Mouse (Mus musculus): Measurements from ENCODE around the gene Natd1.
"Not testable (repeated sequence)": the region's sequence is repeated elsewhere in the genome, so short reads cannot be mapped to it uniquely, and the experiment has no call there.

The Natd1 gene

DNA sequence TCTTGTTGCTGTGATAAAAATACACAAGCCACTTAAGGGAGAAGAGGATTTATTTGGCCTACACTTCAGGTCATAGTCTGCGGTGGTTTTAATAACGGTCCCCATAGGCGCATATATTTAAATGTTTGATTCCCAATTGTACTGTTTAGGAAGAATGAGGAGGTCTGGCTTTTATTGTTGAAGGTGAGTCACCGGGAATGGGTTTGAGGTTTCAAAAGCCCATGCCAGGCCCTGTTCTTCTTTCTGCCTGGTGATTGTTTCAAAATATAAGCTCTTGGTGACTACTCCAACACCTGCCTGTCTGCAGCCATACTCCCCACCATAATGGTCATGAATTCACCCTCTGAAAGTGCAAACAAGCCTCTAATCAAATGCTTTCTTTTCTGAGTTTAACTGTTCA is 34.0 kb downstream of the Natd1 start:
- DNase-seq: no peak

DNA sequence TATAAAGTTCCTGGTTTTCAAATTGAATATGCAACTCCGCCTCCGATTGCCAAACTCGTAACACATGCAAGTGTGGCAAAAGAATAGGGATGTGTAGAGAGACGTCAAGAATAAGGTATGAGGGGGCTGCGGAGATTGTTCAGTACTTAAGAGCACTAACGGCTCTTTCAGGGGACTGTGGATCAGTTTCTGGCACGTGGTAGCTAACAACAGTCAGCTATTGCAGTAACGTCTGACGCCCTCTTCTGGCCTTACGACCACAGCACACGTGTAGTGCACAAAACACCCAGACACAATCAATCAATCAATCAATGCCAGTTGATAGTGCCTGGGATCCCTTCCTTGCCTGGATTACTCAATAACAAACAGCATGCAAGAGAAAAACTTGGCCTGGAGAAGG is 35.1 kb downstream of the Natd1 start:
- peak; percentile 22 for DNase-seq

DNA sequence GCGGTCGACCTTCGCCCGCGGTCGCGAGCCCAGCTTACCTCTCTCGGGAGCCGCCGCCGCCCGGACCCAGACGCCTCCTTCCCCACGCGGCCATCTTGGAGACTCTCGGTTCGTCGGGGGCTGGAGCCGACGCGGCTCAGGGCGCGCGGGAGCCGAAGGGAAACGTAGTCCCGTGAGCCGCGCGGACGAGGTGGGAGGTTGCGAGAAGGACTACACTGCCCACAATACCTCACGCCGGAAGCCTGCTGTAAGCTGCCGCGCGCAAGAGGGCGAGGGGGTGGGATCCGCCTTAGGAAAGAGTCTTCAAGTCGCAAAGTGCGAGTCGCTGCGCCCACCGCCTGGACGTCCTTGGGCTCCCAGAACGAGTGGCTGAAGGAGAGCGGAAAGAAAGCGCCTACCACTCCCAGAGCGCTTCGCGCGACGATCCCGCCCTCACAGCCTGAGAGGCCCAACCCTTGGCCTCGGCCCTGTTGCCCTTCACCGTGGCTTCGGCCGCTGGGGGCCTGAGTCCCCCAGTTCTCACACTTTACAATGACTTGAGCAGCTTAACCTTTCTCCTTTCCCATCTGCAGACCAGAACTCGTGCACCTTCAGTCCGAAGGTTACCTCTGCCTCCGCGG is 35.8 kb downstream of the Natd1 start, which contains the start of gene Tmem11:
Gene Tmem11, minus strand, starts transcription at position 598 of the 620 bp plus-strand sequence.
- DNase-seq: peak; percentile 97

DNA sequence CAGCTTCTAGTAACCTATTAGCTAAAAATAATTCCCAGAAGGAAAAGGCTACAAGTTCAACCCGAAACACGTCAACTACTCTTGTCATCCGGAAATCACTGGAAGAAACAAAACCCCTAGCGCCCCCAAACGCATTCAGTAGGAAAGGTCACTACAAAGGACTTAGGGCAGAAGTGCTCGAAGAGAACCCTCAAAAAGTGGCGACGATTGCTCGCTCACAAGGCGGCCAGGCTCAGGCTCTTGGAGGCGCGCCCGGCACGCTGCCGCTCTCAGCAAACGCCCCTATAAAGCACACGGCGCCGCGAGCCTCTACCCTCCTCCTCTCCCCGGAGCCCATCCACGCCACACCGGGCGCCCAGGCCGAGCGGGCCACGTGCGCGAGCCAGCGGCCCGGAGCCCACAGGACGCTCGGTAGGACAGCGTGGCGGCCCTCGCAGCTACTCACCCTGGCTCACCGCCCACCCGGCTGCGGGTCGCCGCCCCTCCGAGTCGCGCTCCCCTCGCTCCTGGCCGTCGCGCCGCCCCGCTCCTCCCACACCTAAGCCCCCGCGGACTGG is 36.4 kb downstream of the Natd1 start:
- no peak for DNase-seq

DNA sequence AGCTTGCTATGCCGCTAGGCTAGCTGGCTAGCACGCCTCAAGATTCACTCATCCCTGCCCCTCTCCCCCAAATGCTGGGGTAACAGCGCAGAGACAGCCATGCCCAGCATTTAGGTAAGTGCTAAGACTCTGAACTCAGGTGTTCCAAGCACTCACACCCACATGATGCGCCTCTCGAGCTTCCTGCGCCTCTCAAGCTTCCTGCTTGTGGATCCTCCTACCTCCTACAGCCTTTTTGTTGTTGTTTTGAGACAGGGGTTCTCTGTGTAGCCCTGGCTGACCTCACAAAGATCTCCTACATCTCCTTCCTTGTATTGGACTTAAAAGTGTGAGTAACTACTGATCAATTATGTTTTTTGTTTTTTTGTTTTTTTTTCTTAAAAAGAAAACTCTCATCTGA is 41.4 kb downstream of the Natd1 start:
- DNase-seq: no peak

DNA sequence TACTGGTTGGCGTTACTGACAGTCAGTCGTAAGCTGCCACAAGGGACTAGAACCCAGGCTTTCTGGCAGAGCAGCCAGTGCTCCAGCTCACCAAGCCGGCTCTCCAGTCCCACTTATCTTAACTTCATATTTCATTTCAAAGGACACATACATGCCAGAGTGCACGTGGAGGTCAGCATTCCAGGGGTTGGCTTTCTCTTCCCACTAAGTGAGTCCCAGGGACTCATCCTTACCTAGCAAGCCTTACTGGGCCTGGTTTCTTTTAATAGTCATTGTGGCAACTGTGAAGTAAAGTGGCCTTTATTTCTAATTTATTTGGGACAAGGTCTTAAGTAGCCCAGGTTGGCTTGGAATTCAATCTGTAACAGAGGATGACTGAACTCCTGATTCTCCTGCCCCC is 43.1 kb downstream of the Natd1 start:
- DNase-seq: no peak

DNA sequence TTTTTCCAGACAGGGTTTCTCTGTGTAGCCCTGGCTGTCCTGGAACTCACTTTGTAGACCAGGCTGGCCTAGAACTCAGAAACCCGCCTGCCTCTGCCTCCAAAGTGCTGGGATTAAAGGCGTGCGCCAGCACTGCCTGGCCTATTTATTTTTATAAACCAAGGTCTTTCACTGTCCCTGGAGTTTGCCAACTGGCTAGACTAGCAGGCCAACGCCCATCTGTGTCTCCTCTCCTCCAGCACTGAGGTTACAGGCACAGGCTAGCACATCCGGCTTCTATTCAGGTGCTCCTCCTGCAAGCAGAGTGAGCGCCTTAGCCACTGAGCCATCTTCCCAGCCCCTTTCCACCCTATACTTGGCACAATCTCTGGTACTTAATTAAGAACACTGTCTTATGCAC is 45.1 kb downstream of the Natd1 start:
- not testable (repeated sequence) for DNase-seq

DNA sequence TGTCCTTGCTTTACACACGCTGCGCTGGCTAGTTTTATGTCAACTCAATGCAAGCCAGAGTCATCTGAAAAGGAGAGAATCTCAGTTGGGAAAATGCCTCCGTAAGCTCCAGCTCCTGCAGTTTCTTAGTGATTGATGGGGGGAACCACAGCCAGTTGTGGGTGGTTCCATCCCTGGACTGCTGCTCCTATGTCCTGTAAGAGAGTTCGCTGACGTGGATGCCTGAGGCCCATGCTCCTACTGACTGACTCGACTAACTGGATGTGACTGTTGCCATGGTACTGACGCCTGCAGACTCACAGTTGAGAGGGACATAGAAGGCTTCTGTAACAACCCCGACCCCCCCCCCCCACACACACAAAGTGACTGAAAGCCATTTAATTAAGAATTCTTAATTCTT is 46.6 kb downstream of the Natd1 start:
- DNase-seq: no peak

DNA sequence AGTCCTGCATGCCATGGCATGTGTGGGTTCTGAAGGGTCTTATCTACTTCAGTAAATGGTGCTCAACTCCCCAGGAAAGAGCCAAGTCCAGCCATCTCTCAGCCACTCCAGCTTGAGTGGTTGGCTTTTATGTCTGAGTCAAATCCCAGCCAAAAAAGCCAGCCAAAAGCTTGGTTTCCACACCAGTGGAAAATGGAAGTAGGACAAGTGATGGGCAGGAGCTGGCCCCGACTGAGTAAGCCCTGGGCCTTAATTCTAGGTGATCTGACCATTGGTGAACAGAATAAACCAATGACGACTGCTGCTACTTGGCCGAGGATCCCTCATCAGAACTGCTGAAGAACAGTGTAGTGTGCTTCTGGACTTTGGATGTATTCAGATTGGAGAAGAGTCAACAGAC is 47.1 kb downstream of the Natd1 start:
- DNase-seq: no peak

DNA sequence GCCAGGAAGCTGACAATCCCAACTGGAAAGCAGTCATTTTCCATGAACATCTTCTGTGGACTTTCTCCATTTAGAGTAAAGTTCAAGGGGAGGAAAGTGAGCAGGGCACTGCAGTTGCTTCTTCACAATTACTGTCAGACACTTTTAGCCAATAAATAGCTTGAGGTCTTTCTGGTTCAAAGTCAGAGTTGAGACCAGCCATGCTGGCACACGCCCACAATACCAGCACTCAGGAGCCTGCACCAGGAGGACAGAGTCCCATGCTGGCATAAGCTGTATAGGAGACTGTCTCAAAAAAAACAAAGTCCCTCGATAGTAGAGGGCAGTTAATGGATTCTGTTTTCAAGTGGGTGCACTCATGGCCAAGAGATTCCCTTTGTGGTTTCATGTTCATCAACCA is 48.5 kb downstream of the Natd1 start:
- DNase-seq: no peak

DNA sequence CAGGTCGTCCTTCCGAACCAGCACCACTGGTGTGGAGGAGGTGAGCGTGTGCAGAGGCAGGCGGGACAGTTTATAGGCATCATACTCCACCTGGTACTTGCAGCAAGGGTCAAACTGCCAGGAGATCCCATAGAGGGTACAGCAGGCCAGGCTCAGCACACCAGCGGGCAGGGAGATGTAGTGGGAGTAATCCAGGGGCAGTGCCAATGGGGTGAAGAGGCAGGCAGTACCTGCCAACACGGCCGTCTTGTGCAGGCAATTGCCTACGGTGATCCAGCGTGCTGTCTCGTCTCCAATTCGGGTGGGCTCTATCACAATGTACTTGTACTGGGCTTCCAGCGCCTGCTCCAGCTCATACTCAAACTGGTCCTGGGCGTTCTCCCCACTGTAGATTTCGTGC is 49.6 kb downstream of the Natd1 start:
- no peak for DNase-seq

DNA sequence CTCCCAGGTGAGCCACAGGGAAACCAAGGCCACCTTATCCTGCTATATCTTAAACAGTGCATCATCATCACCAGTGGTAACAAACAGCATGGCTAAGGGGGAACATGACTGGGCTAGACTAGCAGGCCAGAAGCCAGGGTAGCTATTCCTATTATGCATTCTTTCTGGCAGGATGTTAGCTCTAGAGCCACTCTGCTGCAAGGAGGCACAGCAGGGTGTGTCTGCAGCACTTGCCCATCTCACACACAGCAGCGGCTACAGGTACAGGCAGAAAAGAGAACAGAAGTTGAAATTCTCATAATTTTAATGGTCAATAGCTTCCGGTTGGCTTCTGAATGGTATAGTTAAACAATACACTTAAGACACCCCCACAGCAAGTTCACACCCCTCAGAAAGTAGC is 50.4 kb downstream of the Natd1 start:
- DNase-seq: no peak

DNA sequence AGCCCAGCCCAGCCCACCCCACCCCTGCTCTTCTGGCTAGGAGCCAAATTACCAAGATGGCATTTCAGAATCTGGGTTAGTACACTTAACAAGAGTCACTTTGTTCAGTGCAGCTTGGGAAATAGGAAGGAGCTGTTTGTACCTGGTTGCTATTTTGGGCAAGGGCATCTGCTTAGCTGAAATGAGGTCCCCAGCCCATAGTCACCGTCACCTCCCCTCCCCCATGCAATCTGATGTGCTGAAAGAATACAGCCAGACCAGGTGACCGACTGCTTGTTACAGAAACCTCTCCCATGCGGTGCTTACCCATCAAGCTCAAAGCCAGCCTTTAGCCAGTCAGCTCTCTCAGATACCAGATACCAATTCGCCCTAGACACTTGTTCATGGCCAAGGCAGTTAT is 51.4 kb downstream of the Natd1 start:
- no peak for DNase-seq

DNA sequence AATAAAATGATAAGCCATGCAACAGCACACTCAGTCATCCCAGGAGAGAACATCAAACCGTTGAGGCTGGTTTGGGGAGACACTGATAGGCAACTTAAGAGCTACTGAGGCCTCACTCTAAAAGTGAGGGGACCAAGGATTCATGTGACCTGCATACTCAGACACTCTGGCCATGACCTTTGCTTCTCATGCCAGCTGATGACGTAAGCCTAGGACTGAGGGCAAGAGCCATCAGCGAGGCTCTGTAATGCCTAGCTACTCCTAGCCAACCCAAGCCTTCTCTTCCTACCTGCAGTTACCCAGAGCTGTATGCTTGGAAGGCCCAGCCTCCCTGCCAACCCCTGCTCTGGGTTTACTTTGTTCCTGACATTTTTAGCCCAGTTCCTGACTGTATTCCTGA is 52.6 kb downstream of the Natd1 start:
- DNase-seq: no peak

DNA sequence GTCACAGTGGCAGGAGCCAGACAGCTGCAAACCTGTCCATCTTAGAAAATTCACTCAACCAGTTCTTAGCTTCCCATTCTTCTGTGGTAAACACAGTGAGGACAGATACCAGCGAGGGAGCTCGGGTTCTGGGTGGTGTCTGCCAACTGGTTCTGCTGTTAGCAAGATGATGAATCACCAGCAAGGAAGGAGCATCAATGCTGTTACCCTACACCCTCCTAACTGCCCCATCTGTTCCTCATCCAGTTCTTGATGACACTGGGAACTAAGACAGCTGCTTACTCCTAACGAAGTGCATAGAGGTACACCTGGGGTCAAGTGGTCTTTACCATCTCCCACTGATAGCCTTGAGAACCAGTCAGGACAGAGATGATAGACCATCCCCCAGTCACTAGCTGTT is 58.0 kb downstream of the Natd1 start:
- DNase-seq: no peak

Data from right cerebral cortex, postnatal 25 days (tissue).